Mouse (Mus musculus) heart, embryonic 12.5 days (tissue): ENCODE results near the gene Hivep1. TPM values are rescaled to one million over a fixed set of nuclear protein-coding genes. Genes with fewer than 3 reads are reported as not detected.

Experiments used
- ATAC-seq: fragments of 200-750 bp; cut with Nextera tagmentation; 2 replicates; pipeline ENCODE4 v1.8.0; 2017; ENCODE audit warnings: moderate TSS enrichment, moderate library complexity; ENCODE audit not compliant: insufficient number of reproducible peaks, low FRiP score
- H3K27ac ChIP-seq: fragments of 300-500 bp; sonication (generic); 2 replicates; pipeline ENCODE4 v1.5.1; 2016; ENCODE audit warnings: mild to moderate bottlenecking, moderate library complexity; ENCODE audit not compliant: poor library complexity, severe bottlenecking
- H3K27me3 ChIP-seq: fragments of 300-500 bp; sonication (generic); replicated peaks from 2 replicates; pipeline ENCODE4 v1.6.1; 2016; ENCODE audit warnings: mild to moderate bottlenecking, moderate library complexity
- H3K36me3 ChIP-seq: fragments of 300-500 bp; sonication (generic); 2 replicates; pipeline ENCODE4 v1.6.1; 2016; ENCODE audit warnings: mild to moderate bottlenecking, moderate library complexity
- H3K4me1 ChIP-seq: fragments of 300-500 bp; sonication (generic); replicated peaks from 2 replicates; pipeline ENCODE4 v1.6.1; 2016; ENCODE audit warnings: mild to moderate bottlenecking
- H3K4me2 ChIP-seq: fragments of 300-500 bp; sonication (generic); 2 replicates; pipeline ENCODE4 v1.6.1; 2016; ENCODE audit warnings: mild to moderate bottlenecking, moderate library complexity
- H3K4me3 ChIP-seq: fragments of 300-500 bp; sonication (generic); 2 replicates; pipeline ENCODE4 v1.5.1; 2016; ENCODE audit warnings: mild to moderate bottlenecking
- H3K9ac ChIP-seq: fragments of 300-500 bp; sonication (generic); 2 replicates; pipeline ENCODE4 v1.6.1; 2016; ENCODE audit warnings: mild to moderate bottlenecking, moderate library complexity
- H3K9me3 ChIP-seq: fragments of 300-500 bp; sonication (generic); replicated peaks from 2 replicates; pipeline ENCODE4 v1.6.1; 2016; ENCODE audit warnings: mild to moderate bottlenecking, moderate library complexity
- WGBS: fragments of 180-500 bp; shearing (Covaris S2); methylation state at CpG from one replicate; pipeline ENCODE4 v1.1.7; 2016; 5-methylcytosine and 5-hydroxymethylcytosine counted together
- polyA plus RNA-seq: library from polyadenylated mRNA; unstranded; fragments of >200 nt; fragmentation: Nextera tagmentation; extraction: Ambion mirVana; gene quantifications from 2 replicates; pipeline ENCODE4 v1.2.1, GENCODE M21; 2016

Gene Hivep1
- polyA plus RNA-seq, 1 experiment from 2014 or later: 10.2 TPM

DNA sequence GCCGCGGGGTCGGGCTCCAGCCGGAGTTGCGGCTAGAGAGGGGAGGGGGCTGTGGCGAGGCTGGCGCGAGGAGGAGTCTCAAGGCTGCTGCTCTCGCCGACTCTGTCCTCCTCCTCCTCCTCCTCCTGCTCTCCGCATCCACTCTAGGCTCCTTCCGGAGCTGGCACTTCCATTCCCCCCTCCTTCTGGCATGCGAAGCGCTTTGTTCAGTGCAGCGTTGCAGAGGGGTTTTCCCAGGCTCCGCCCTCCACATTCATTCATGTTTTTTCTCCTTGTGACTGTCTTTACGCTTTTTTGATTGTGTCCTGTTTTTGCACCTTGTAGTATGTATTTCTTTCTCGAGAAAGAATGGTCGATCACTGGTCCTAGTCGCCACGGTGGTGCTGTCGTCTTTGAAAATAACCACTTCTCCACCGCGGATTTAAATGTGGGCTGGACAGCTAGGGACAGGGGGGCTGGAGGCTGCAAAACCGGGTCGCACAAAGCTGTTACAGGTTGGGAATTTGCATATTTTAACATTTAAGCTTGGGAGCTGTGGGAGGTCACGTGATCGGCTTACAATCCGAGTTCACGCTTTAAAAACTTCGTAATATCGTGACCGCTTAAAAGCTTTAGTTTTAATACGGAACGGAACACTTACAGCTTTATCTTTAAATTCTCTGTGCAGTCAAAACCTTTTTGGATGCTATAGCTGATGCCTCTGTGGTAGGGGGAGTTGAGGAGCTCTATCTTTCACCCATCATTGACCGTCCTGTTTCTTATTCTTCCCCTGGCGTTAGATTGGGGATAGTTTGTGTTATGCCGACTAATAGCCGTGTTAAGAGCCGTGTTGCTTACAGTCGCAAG is 1.1 kb downstream of the Hivep1 start:
- H3K4me2 ChIP-seq: peak overlapping the region; percentile 72
- H3K4me3 ChIP-seq: peak overlapping the region; percentile 90
- H3K27me3 ChIP-seq: no peaks in the 10 kb centered on the region
- H3K4me1 ChIP-seq: peaks cover 13% of the 10 kb centered on the region
- H3K36me3 ChIP-seq: peaks cover 23% of the 10 kb centered on the region
- peak; percentile 37 for ATAC-seq
- WGBS: under 1% methylated on average over 39 of the region's 41 CpGs
- H3K27ac ChIP-seq: peak overlapping the region; percentile 94
- no peaks in the 10 kb centered on the region for H3K9me3 ChIP-seq
- peak overlapping the region; percentile 92 for H3K9ac ChIP-seq

GRCm38 (mm10) chr13:42053656-42054055 is 1.8 kb downstream of the Hivep1 start:
- H3K27ac ChIP-seq: no peak overlapping the region
- H3K9ac ChIP-seq: peak overlapping the region; percentile 92; the same call in 1 of the 2 replicates
- peaks cover 13% of the 10 kb centered on the region for H3K4me1 ChIP-seq
- WGBS: 24% methylated on average over 2 of the region's 2 CpGs
- peak overlapping the region; percentile 72 for H3K4me2 ChIP-seq
- H3K9me3 ChIP-seq: no peaks in the 10 kb centered on the region
- no peak for ATAC-seq
- peaks cover 23% of the 10 kb centered on the region for H3K36me3 ChIP-seq
- no peaks in the 10 kb centered on the region for H3K27me3 ChIP-seq
- H3K4me3 ChIP-seq: peak overlapping the region; percentile 90

- 36% methylated on average over 3 of the region's 3 CpGs for WGBS
- Histone ChIP-seq H3K4me3 (no peak overlapping the region), H3K9ac (no peak overlapping the region), H3K4me2 (no peak overlapping the region), H3K36me3 (peaks cover 25% of the 10 kb centered on the region), H3K9me3 (no peaks in the 10 kb centered on the region), H3K4me1 (peaks cover 9% of the 10 kb centered on the region), H3K27me3 (no peaks in the 10 kb centered on the region), H3K27ac (no peak overlapping the region)
- ATAC-seq: no peak
Observed at GRCm38 (mm10) chr13:42054138-42054537, 2.3 kb downstream of the Hivep1 start.

GRCm38 (mm10) chr13:42056712-42057332 is 5.0 kb downstream of the Hivep1 start:
- H3K4me2 ChIP-seq: no peak overlapping the region
- whole genome bisulfite sequencing: 88% methylated on average over 2 of the region's 2 CpGs
- no peaks in the 10 kb centered on the region for H3K9me3 ChIP-seq
- H3K4me3 ChIP-seq: no peak overlapping the region
- peaks cover 20% of the 10 kb centered on the region for H3K4me1 ChIP-seq
- no peak overlapping the region for H3K27ac ChIP-seq
- no peak for ATAC-seq
- no peak overlapping the region for H3K9ac ChIP-seq
- H3K36me3 ChIP-seq: peaks cover 44% of the 10 kb centered on the region
- no peaks in the 10 kb centered on the region for H3K27me3 ChIP-seq

- Histone ChIP-seq H3K27me3 (no peaks in the 10 kb centered on the region), H3K4me2 (no peak overlapping the region), H3K9ac (no peak overlapping the region), H3K27ac (no peak overlapping the region), H3K4me1 (peaks cover 17% of the 10 kb centered on the region; the same call in 1 of the 2 replicates), H3K36me3 (peaks cover 53% of the 10 kb centered on the region), H3K9me3 (no peaks in the 10 kb centered on the region), H3K4me3 (no peak overlapping the region)
- ATAC-seq: no peak
- WGBS: 83% methylated on average over 10 of the region's 10 CpGs
Observed at GRCm38 (mm10) chr13:42060846-42061630, 9.2 kb downstream of the Hivep1 start.

- H3K36me3 ChIP-seq: peaks cover 42% of the 10 kb centered on the region
- no peaks in the 10 kb centered on the region for H3K9me3 ChIP-seq
- H3K4me2 ChIP-seq: no peak overlapping the region
- no peak overlapping the region for H3K4me3 ChIP-seq
- H3K27ac ChIP-seq: no peak overlapping the region
- no peak for ATAC-seq
- no peak overlapping the region for H3K9ac ChIP-seq
- peaks cover 21% of the 10 kb centered on the region; the same call in 1 of the 2 replicates for H3K4me1 ChIP-seq
- H3K27me3 ChIP-seq: no peaks in the 10 kb centered on the region
Observed at GRCm38 (mm10) chr13:42064257-42064656, 12.4 kb downstream of the Hivep1 start.

GRCm38 (mm10) chr13:42070236-42070635 is 18.4 kb downstream of the Hivep1 start:
- no peak overlapping the region for H3K9ac ChIP-seq
- no peak overlapping the region for H3K27ac ChIP-seq
- no peak for ATAC-seq
- no peaks in the 10 kb centered on the region for H3K9me3 ChIP-seq
- no peak overlapping the region for H3K4me3 ChIP-seq
- H3K36me3 ChIP-seq: peaks cover 23% of the 10 kb centered on the region
- no peak overlapping the region for H3K4me2 ChIP-seq
- H3K27me3 ChIP-seq: no peaks in the 10 kb centered on the region
- 35% methylated on average over 4 of the region's 4 CpGs for WGBS
- peaks cover 29% of the 10 kb centered on the region for H3K4me1 ChIP-seq

DNA sequence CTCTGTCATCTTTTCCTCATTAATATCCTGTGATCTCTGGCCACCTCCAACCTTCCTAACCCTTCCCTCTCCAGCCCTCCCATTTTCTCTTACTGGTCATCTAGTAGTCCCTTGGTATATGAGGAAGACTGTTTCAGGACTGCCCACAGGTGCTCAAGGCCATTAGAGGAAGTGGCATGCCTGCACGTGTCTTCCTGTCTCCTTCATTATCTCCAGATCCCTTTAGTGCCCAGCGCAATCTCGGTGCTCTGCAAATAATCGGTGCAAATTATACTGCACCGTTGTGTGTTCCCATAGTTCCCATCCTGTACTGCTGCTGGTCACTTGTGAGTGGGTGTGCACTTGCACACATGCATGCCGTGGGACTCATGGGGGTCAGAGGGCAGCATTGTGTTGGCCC is 19.2 kb downstream of the Hivep1 start:
- 80% methylated on average over 6 of the region's 6 CpGs for WGBS
- Histone ChIP-seq H3K4me1 (peaks cover 29% of the 10 kb centered on the region), H3K36me3 (peaks cover 18% of the 10 kb centered on the region), H3K9ac (no peak overlapping the region), H3K9me3 (no peaks in the 10 kb centered on the region), H3K27ac (no peak overlapping the region), H3K27me3 (no peaks in the 10 kb centered on the region), H3K4me2 (no peak overlapping the region), H3K4me3 (no peak overlapping the region)
- ATAC-seq: no peak

DNA sequence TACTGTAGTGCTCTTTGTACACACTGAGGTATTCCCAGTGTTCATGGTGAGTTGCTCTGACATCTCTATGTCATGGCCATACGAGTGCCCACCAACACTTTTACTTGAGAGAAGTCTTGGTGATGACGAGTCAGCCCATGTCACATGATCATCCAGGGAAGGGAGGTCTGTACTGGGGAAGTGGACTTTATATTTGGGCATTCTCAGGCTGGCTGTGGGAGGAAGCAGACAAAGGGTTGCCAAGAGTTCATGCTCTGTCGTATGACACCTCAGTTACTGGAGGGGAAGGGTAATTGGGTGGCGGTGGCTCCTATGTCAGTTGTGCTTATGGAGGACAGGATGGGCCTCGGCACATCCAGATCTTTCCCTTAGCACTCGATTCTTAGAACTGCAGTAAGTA is 21.5 kb downstream of the Hivep1 start:
- H3K4me3 ChIP-seq: no peak overlapping the region
- H3K27me3 ChIP-seq: no peaks in the 10 kb centered on the region
- ATAC-seq: no peak
- H3K4me1 ChIP-seq: peaks cover 29% of the 10 kb centered on the region
- WGBS: 61% methylated on average over 6 of the region's 6 CpGs
- H3K36me3 ChIP-seq: peaks cover 28% of the 10 kb centered on the region
- no peak overlapping the region for H3K9ac ChIP-seq
- no peak overlapping the region for H3K27ac ChIP-seq
- H3K9me3 ChIP-seq: no peaks in the 10 kb centered on the region
- H3K4me2 ChIP-seq: no peak overlapping the region

DNA sequence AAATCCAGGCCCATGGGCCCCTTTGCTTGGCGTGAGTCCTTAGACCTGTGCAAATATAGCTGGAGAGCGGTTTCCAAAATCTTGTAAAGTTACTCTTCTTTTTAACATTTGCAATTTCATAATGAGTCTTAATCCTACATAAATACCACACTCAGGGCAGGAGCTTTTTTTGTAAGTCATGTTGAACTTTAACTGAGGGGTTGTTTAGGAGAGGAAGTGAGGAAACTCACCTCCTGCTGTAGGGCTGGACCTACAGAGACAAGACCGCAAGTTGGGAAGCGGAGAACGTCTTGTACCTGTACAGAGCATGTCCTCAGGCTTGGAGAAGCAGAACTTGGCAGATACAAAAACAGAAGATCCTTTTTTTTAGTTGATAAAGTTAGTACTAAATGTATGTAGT is 23.7 kb downstream of the Hivep1 start:
- no peak overlapping the region for H3K27ac ChIP-seq
- no peak for ATAC-seq
- no peaks in the 10 kb centered on the region for H3K9me3 ChIP-seq
- H3K4me3 ChIP-seq: no peak overlapping the region
- no peak overlapping the region for H3K4me2 ChIP-seq
- no peaks in the 10 kb centered on the region for H3K27me3 ChIP-seq
- peaks cover 31% of the 10 kb centered on the region for H3K36me3 ChIP-seq
- WGBS: 95% methylated on average over 5 of the region's 5 CpGs
- no peak overlapping the region for H3K9ac ChIP-seq
- peaks cover 23% of the 10 kb centered on the region for H3K4me1 ChIP-seq

GRCm38 (mm10) chr13:42076751-42077302 is 25.0 kb downstream of the Hivep1 start:
- Histone ChIP-seq H3K4me3 (no peak overlapping the region), H3K4me2 (no peak overlapping the region), H3K27me3 (no peaks in the 10 kb centered on the region), H3K9me3 (no peaks in the 10 kb centered on the region), H3K27ac (no peak overlapping the region), H3K36me3 (peaks cover 31% of the 10 kb centered on the region; the same call in 1 of the 2 replicates), H3K9ac (no peak overlapping the region), H3K4me1 (peaks cover 20% of the 10 kb centered on the region)
- ATAC-seq: no peak
- 85% methylated on average over 5 of the region's 5 CpGs for WGBS
